Mouse (Mus musculus) MN1 (cell line): ENCODE measurements at regions not wholly inside any gene's neighbourhood (a gene's known extent, or its start where the extent isn't known, plus 50 kb on each side); places are given as distances from the start of the nearest gene placed in this dataset.

Experiments
- DNase-seq: peaks from one replicate; pipeline ENCODE4 v3.0.0-alpha.2; 2016; ENCODE audit warnings: low spot score

DNA sequence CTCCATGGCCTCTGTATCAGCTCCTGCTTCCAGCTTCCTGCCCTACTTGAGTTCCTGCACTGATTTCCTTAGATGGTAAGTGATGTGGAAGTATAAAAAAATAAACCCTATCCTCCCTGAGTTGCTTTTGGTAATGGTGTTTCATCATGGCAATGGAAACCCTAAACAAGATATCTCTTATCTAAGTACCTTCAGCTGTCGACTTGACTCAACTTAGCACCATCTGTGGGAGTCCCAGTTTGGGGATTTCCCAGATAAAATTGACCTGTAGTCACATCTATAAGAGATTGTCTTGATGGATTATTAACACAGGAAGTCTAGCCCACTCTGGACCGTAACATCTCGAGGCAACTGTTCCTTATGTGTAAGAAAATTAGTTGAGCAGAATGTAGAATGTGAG, 570.2 kb upstream of the Gm10306 start:
- DNase-seq: no peak

DNA sequence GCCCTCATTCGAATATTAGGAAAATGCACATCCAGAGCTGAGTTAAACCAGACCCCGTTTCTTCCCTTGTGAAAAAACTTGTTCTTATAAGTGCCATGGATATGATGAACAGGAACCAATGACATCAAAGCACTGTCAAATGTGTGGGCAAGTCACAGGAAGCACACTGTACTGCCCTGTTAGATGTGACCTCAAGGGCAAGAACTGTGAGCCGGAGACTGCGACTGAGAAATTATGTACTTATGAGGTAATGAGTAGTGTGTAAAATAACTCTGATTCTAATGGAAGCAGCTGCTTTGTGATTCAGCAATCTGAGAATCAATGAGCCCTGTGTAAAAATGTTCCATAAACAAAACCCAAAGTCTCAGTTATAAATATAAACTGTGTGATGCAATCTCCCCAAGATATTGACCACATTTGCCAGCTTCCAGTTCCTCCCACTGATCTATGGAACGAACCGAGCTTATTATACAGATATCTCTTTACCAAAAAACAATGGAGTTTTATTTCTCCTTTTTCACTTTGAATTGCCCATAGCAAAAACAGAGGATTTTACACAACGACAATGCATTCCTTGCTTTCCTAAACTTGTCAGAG, 566.0 kb upstream of the Gm10306 start:
- DNase-seq: no peak

DNA sequence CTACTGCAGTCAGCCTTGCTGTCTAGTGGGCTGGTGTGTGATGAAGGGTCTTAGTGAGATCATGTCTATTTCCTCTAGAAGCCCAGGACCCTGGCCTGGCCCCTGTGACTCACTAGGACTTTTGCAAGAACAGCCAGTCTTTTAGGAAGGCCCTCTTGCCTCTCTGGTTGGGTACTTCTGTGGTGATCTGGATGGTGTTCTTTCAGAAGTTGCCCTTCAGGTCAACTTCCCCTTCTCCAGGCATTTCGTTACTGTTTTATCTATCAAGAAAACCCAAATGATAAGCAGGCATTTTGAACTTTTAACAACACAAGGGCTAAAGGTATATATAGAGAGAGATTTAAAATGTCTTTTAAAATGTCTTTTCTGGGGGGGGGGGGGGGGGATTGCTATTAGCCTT, 550.5 kb upstream of the Gm10306 start:
- no peak for DNase-seq

DNA sequence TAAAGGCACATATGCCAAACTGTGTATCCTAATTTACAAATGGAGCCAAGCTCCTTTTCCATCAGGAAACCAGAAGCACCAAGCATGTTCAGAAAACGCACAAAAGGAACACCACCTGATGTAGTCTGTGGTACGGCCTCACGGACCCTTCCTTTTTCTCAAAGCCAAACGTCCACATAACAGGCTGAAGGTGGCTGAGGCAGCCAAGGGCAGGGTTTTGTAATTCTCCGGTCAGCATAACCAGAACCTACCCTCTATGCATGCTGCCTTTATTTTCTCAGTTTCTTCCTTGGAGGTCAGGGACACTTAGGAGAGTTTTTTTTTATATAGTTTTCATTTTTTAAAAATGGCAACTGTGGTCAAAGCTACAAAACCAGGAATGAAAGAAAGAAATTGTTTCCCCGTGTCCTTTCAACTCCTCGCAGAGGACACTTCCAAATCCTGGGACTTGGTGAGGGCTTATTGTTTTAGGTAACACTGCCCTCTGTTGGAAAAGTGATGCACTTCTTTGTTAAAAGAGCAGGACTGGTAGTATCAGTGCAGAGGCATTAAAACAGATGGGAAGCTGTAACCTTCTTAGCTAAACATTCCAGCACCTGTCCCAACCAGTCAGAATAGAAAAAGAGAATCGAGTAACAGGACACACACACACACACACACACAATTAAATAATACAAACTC, 549.1 kb upstream of the Gm10306 start:
- DNase-seq: peak; percentile 57

DNA sequence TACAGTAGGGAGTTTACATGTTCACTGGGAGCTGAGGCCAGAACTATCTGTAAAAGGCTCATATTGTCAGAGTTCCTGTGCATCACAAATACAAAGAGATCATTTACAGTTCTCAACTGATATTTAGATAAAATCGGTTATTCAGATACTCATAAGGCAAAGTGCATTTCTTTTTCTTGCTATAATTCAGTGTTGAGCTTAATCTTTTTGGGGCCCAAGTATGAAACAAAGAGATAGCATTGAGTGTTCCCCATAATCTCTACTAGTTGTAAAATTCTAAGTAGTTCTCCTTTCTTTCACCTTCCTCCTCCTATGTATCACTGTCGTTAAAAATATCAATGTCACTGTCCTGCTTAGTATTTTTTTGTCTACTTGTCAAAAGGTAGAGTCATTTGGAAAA, 540.6 kb upstream of the Gm10306 start:
- no peak for DNase-seq

DNA sequence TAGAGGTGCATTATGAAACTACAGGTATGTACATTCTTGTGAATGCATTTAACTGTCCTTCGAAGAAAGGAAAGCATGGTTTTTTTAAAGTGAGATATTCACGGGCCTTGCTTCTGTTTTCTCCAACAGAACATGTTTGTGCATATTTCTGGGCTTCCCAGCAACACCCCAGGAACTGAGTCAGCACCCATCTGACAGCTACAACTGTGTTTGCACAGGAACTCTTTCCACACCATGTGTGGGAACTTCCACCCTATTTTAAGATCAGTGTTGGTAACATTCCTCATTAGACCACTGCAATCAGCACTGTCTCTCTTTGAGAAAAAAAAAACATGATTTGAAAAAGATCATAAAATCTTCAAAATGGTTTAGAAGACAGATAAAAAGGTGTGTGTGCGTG, 538.6 kb upstream of the Gm10306 start:
- no peak for DNase-seq

DNA sequence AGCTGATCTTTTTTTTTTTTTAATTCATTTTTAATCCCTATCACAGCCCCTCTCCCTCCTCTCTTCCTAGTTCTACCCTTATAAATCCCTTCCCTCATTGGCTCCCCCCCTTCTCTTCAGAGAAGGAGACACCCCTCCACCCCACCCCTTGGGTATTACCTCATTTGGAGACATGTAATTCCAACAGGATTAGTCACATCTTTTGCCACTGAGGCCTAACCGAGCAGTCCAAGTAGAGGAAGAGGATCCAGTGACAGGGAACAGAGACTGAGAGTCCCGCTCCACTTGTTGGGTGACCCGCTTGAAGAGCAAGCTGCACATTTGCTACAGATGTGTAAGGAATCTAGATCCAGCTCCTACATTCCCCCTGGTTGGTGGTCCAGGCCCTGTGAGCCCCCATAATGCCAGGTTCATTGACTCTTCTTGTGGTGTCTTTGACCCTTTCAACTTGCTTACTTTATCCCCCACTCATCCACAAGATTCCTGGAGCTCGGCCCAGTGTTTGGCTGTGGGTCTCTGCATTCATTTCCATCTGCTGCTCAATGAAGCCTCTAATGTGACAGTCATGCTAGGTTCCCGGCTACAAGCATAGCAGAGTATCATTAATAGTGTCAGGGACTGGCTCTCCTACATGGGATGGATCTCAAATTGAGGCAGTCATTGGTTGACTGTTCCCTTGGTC, 506.6 kb upstream of the Gm10306 start:
- DNase-seq: no peak

DNA sequence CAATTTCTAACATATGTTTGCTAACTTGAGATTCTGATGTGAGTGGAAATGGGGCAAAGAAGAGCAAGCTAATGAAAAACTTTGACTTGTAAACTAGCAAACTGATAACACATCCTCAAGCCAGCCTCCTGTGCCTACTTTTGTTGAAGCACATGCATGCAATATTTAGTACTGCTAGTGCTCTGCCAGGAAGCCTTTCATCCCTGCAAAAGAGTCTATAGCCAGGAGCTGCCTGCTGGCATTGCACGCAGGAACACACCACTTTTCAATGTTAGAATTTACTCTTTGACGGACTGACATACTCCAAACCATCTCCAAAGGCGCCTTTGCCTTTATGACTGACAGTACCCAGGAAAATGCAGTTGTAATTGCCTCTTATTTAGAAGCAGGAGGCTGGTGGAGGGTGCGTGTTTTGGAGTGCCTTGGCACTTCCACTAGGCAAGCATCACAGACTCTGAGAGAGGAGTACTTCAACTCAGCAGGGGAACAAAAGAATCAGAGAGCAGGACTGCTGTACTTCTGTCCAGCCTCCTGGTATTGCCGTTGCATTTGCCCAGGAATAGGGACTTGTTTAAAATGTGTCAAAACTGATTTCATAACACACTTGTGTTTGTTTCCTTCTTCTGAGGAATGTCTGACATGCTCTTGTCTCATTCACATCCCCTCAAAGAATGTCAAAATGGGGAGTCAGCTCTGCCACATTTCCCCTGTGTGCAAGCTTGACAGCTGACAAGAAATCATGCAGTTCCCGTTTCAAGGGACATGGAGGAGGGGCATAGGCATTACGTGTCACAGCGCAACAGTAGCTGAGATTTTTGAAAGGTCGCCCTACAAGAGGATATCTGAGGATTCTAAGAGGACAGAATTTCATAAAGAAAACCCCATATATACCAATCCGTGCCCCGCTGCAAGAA, 503.8 kb upstream of the Gm10306 start:
- DNase-seq: no peak

DNA sequence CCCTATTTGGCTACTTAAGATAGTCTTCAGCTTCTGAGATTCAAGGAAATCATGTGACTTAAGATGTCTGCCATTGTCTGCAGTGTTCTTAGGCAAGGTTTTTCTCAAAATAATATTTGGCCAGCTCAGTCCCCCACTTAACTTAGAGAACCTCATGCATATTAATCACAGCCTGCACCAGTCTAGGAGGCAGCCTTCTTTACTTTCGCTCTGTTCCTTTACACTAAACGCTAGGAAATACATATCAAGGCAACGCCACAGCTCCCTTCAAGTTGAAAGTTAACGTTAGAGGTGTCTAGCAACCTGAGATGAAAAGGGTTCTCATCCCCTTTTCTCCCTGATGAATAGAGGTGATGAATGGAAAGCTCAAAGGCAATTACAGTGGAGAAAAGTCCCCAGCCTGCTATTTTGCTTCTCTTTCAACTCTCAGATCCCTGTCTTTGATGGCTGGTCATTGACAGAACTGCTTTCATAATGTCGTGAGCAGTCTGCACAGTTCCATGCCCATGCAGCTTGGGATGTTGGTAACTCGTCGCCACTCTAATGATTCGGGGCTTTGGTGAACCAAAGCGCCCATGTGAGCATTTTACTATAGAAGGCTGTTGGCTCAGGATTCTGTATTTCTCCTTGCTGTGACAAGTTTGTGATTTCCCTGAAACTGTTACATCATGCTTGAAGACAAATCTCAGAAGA, 483.0 kb upstream of the Gm10306 start:
- DNase-seq: no peak

DNA sequence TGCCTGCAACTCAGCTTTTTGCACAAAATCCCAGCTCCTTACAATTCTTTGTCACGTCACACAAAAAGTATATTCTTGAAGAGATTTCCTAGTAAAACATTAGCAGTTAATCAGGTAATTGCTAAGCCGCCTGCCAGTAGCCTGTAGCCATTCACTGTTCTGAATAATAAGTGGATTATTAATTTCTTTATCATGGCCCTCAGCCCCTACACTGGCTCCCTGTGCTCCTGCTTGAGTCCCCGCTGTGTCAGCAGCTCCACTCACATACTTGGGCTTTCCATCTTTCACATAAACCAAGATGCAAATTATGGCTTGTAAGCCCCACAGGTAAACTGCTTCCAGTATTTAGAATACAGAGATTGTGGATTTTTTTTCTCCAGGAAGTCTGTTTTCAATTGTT, 473.5 kb upstream of the Gm10306 start:
- DNase-seq: no peak

DNA sequence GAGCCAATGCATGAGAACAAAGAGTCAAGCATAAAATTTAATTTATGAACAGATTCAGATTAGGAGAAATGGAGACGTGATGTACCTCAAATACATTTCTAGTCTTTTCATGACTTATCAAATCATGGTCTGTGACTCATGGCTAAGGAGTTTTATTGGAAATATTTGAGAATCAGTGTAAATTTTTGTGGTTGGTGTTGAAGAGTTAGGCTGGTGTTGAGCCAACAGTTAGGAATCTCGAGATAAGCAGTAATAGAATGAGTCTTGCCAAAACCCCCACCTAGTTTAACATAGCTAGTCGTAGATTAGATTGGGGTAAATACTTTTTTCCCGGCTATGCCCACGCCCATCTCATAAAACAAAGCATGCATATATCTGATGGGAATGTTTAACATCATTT, 462.0 kb upstream of the Gm10306 start:
- no peak for DNase-seq

DNA sequence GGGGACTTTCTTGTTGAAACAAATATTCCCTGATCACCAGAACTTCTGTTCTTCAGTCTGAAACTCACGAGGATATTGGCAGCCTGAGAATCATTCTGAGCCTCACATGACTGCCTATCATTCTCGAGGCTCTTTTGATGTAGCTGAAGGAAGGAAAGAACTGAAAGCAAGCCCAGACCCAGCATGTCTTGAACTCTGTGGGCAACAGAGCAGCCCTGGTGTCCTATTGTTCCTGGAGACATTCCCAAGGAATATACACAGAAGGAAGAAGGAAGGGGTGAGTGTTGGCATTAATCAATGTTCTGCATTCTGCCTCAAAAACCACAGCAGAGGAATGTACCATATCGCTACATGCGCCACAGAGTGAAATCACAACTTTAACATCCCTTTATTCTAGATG, 449.4 kb upstream of the Gm10306 start:
- no peak for DNase-seq

DNA sequence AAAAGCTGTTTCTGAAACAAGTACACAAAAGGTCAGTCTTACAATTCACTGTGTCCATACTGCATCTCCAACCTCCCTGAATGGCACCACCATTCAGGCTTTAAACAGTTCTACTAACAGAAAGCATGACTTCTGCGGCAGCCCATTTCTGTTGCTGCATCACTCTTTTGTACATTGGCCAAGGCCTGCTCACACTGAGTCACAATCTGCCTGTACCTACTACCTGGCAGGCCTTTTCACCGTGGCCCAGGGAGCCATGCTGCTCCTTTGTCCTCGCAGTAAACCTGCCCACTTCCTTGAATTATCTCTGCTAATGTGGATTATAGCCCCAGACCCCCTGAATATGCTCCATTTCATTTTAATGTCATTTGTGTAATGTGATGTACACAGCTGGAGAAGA, 439.5 kb upstream of the Gm10306 start:
- no peak for DNase-seq

DNA sequence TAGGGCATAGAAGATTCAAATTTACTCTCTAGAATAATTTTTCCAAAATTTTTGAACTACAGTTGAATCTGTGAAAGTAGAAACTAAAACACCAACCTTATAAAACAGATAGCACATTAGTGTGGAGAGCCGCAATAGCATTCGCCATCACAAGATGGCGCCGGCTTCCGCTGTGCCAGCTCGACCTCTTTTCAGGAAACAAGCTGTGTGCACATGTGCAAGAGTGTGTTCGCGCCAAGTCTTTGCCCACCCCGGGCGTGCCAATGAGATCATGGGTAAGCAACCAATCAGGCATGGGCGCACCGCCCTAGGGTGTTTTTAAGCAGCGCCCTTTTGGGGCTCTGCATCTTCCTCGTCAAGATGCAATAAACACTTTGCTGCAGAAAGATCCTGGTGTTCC, 432.2 kb upstream of the Gm10306 start:
- no peak for DNase-seq

DNA sequence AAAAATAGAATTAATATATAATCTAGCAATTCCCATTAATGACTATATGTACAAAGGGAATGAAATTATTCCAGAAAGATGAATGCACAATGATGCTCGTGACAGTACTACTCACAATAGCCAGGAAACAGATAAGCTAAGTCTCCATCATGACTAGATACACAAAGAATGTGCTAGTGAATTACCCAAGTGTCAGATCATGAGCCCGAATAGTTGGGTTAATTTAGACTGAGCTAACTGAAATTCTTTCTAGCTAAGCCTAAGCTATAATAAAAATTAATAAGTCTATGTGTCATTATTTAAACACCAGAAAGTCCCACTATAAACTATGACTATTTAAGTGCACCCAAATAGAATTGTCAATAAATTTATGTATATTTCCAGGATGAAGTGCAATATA, 418.4 kb upstream of the Gm10306 start:
- DNase-seq: no peak

DNA sequence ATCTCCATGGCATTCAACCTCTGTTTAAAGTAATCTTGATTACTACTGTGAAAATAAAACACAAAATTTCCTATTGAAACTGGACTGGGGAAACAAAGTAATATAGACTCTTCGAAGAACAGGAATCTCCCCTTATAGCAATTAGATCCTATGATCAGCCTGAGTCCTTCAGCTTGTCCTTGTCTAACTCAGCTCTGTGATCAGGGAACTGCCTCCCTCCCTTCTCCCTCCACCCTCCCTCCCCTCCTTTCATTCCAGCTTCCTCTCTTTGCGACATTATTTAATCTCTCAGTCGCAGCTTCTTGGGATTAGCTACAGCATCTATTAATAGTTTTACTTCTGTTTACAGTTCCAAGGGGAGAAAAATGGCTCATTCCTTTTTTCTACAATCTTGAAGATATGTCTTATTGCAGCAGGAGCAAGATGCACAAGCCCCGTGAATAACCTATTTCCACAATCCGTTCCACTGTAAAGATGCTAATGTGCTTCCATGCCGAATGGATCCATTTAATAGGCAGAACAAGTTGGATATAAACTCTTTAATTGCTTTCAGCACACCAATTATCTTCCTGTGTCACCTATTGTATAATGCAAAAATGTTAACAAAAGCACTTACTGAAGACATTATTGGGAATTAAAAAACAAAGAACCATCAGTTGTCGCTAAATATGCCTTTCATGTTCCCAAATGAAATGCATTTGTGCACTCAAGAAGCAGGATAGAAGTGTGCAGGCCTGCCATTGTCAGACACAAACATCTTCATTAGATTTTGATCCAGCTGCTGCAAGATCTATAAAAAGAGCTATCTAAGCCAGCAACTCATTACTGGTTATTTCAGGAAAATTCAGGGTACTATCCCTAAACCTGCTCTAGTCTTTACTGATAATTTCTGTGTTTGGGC, 411.2 kb upstream of the Gm10306 start:
- DNase-seq: no peak

DNA sequence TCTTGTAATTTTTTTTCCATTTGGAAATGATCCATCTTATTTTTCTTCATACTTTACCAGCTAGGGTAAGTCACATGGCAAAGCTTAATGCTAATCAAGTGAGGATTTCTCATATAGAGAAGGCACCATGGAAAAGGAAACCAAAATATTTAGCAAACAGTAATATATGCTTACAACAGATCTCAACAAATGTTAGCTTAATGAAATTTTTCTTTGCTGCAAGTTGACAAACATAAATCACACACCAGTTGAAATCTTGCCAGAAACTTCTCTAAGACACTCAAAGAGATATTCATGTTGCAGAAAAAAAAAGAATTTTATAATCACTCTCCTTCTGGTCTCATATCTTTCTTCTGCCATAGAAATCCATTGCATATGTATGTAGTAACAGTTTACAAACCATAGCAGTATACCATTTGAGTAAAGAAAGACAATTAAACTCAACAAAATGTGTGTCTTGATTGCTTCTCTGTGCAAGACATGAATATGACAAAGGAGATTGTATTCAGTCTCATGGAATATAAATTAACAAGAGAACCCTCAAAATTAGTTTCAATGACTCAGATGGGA, 408.3 kb upstream of the Gm10306 start:
- DNase-seq: no peak

DNA sequence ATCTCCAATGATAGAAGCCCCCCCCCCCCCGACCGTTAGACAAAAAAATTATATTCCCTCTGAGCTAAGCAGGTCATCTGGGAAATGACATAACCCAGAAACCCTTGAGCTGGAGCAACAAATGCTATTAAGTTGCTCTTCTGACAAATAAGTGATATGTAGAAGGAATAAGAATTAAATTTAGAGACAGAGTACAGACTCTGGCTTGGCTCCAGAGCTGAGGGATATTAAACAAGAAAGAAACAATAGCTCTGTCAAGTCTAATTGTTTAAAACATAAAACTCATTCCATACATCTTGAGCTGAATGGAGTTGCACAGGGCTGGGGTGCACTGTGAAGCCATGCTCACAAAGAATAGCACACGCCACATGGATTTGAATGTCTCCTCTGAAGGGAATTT, 407.3 kb upstream of the Gm10306 start:
- peak; percentile 82 for DNase-seq

DNA sequence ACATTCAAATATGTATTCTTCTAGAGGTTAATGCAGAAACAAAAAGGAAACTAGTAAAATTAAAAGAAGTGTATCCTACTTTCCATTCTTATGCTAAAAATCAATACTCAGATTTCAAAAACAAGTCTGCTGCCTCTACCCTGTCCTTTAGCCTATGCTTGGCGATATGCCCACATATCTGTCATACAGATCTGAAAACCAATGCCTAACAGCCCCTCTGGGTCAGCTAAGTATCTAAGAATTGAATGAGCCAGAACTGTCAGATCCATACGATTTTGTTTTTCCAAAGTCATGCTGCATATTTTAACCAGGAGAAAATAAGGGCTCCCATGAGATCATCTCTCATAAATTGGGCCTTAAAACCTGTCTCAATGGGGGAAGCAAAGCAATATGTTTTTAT, 395.7 kb upstream of the Gm10306 start:
- peak; percentile 56 for DNase-seq

DNA sequence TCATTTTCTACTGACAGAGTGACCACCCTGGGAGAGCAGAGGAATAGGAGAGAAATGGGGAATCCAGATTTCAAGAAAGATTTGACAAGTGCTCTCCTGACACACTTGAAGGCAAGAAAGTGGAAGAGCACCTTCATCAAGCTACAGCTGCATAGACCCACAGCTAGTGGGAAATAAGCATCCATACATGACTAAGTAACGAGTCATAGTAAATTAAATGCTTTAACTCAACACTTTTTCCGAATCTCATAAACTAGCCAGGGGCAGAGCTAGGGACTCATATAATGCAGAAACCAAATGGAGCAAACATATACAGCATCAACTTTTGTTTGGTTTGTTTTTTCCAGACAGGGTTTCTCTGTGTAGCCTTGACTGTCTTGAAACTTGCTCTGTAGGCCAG, 383.2 kb upstream of the Gm10306 start:
- DNase-seq: no peak

DNA sequence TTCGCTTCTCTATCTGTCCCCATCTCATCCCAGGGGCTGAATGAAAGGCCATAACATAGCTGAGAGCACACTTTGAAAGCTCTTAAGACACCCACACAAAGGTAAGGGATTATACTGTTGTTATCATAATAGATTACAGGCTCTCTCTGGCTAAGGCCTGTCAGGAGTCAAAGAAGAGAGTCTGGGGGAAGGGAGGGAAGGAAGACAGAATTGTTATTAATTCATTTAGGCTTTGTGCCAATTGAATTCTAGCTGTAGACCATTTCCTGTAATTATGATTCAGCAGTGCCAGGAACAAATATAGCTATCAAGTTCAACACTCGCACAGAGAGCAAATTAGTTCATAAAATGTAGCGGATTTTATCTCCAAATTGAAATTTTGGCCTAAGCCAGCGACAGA, 369.3 kb upstream of the Gm10306 start:
- peak; percentile 70 for DNase-seq
